Mouse (Mus musculus): ENCODE results near the gene Nuak2. TPM values are rescaled to one million over a fixed set of nuclear protein-coding genes. Genes with fewer than 3 reads are reported as not detected.

The Nuak2 gene
- polyA plus RNA-seq, 1 experiment from 2014 or later, result 87.1 TPM

DNA sequence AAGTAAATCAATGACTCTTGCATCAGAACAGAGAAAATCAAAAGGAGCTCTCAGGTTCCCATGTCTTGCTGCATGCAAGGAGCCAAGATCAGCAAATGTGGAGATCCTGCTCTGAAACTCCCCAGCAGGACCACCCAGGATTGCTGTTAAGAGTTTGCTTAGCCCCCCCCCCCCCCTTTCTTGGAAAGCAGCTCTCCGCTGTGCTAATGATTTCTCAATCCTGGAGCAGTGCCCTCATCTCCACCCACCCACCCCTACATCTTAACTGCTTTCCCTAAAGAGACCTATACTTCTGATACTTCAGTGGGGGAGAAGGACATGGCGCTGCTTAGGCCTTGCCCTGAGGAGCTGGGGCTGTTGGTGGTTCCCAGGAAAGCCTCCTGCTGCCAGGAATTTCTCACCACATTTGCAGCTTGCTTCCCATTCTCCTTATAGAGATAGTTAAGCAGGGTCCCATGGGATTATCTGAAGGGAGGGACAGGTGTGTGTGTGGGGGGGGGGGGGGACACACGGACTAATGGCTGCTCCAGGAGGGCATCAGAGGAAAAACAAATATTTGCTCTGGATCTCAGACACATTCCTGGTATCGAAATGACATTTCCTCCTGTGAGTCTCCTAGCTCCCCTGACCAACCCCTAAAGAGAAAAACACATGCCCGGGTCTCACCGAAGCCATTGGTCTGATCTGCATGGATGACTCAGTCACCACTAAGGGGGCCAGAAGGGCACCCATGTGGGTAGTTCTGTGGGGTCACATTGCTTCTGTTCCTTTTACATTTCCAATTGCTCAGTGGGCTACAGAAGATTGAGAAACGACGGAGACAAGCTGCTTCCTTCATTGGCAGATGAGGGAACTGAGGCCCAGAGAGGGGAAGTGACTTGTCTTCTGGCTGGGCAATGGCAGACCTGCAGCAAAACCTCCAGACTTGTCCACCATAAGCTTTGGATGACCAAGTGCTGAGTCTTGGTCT lies 2.3 kb downstream of the Nuak2 start:
- peaks cover 17% of the 10 kb centered on the region for H3K27me3 ChIP-seq (ENCODE audit: low read depth, poor library complexity, severe bottlenecking)
- peak overlapping the region; percentile 88 for H3K4me3 ChIP-seq
- peaks cover 94% of the 10 kb centered on the region for H3K4me1 ChIP-seq

DNA sequence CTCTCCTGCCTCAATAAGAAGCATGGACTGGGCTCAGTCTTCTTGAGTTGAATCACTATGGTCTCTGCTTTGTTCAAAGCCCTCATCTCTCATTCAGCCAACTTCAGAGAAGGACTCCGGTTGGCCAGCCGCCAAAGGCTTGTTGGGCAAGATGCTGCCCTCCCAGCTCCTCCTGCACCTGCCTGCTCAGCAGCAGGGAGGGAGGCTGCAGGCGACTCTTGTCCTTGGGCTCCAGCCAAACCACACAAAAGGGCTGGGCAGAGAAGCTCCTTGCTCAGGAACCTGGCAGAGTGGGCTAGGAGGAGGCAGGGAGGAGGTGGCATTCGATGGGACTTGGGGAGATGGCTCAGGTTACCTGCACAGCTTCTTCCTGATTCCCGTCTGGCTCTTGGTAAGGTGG lies 3.3 kb downstream of the Nuak2 start:
- DNase-seq (ENCODE audit: low spot score), result peak; percentile 40
- H3K36me3 ChIP-seq, result peaks cover 50% of the 10 kb centered on the region
- H3K27me3 ChIP-seq (ENCODE audit: low read depth, poor library complexity, severe bottlenecking), result peaks cover 13% of the 10 kb centered on the region
- peaks cover 94% of the 10 kb centered on the region for H3K4me1 ChIP-seq
- peak overlapping the region; percentile 95 for H3K27ac ChIP-seq (replicated peaks)
- H3K4me3 ChIP-seq, result peak overlapping the region; percentile 88
- H3K9me3 ChIP-seq (replicated peaks), result no peaks in the 10 kb centered on the region
- 53% methylated on average over 5 of the region's 5 CpGs for WGBS

More for the DNA sequence above, 2.3 kb downstream of the Nuak2 start:
- no peak for DNase-seq (ENCODE audit: low spot score)
- H3K27ac ChIP-seq (replicated peaks), result peak overlapping the region; percentile 95
- no peaks in the 10 kb centered on the region for H3K9me3 ChIP-seq (replicated peaks)
- peaks cover 44% of the 10 kb centered on the region for H3K36me3 ChIP-seq
- WGBS, result 34% methylated on average over 8 of the region's 8 CpGs

DNA sequence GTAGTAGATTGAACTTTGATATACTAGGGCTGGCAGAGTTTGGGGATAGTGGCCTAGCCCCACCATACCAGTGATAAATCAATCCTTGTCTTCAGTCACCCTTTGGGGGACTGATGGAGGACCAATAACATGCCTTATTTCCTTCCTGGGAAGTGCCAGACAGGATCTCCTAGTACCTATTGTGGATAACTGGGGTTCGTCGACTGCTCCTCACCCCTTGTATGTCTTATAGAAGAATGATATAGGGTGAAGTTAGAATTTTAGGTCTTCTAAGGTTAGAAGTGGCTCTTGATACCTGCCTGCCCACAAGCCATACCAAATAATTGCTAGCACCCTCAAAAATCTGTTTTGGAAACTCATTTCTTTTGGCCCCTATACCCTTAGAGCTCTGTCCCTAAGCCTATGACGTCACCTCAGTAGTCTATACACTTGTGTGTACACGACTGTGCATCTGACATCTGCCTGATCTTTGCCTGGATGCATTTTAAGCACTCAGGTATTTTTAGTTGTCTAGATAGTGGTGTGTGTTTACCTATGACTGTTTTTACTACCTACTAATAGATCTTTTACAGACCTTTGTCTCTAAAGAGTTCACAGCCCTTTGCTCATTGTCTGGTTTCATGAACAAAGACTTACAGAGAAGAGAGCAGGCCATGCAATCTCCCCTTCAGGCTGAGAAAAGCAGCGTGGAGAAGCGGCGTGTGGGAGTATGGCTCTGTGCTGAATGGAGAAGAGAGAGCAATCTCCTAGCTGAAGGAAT lies 6.1 kb downstream of the Nuak2 start:
- Histone ChIP-seq H3K27ac (replicated peaks) (peak overlapping the region; percentile 95), H3K36me3 (peaks cover 78% of the 10 kb centered on the region), H3K4me3 (peak overlapping the region; percentile 88), H3K27me3 (ENCODE audit: low read depth, poor library complexity, severe bottlenecking) (no peaks in the 10 kb centered on the region), H3K9me3 (replicated peaks) (no peaks in the 10 kb centered on the region), H3K4me1 (peaks cover 100% of the 10 kb centered on the region)
- 24% methylated on average over 7 of the region's 7 CpGs for WGBS
- no peak for DNase-seq (ENCODE audit: low spot score)

DNA sequence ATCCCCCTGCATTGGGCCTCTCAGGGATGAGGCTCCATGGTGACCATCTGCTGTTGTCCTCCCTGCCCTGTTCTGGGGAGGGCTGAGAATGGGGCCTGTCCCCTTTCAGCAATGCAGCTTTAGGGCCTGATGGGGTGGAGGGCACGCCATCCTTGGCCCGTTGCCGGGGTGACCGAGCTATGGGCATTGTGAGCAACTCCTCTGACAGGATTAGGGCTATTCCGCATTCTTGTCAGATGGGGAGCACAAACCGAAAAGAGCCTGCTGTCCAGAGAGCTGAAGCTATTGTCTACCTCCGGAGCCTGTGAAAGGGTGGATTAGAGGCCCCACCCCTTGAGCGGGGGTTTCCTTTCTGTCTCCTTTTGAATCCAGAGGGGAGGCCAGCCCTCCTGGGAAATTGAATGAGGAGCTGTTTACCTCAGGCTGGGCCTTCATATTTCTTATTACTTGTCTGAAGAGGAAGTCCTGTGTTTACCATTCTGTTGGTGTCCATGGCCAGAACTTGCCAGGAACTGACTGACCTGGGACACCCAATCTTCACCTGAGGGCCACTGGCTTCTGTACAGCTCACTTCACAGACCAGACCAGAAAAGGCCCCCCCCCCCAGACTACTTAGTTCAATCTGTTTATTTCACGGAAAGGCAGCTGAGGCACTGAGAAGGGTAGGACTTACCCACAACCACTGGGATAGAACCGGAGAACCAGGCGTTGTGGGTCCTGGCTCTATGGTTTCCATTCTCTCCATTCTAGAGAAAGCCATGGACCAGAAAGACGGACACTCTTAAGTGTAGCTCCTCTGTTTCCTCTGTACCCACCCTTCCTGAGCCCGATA lies 7.0 kb downstream of the Nuak2 start:
- H3K36me3 ChIP-seq, result peaks cover 81% of the 10 kb centered on the region
- DNase-seq (ENCODE audit: low spot score), result peak; percentile 99
- H3K4me1 ChIP-seq, result peaks cover 100% of the 10 kb centered on the region
- no peaks in the 10 kb centered on the region for H3K27me3 ChIP-seq (ENCODE audit: low read depth, poor library complexity, severe bottlenecking)
- no peaks in the 10 kb centered on the region for H3K9me3 ChIP-seq (replicated peaks)
- H3K27ac ChIP-seq (replicated peaks), result peak overlapping the region; percentile 95
- H3K4me3 ChIP-seq, result peak overlapping the region; percentile 88
- WGBS, result 8% methylated on average over 13 of the region's 13 CpGs

DNA sequence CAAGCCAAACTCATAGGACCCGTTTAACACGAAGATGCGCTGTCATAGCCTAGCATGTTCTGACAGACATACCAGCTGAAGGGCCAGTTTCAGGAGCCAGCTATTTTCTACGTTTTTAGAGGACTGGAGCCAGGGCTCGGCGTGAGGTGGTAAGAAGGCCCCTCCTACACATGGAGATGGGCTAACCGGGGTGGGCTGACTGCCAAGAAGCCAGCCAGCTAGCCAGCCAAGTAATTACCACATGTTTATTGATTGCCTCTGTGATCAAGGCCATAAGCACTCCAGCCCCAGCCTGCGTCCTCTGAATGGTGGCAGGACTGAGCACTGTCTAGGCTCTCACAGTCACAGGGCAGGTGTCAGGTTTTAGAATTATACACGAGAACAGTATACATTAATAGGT lies 10.9 kb downstream of the Nuak2 start:
- Histone ChIP-seq H3K9me3 (replicated peaks) (no peaks in the 10 kb centered on the region), H3K27ac (replicated peaks) (peak overlapping the region; percentile 95), H3K36me3 (peaks cover 80% of the 10 kb centered on the region), H3K4me3 (no peak overlapping the region), H3K4me1 (peaks cover 98% of the 10 kb centered on the region), H3K27me3 (ENCODE audit: low read depth, poor library complexity, severe bottlenecking) (no peaks in the 10 kb centered on the region)
- DNase-seq (ENCODE audit: low spot score), result no peak
- 84% methylated on average over 9 of the region's 9 CpGs for WGBS

DNA sequence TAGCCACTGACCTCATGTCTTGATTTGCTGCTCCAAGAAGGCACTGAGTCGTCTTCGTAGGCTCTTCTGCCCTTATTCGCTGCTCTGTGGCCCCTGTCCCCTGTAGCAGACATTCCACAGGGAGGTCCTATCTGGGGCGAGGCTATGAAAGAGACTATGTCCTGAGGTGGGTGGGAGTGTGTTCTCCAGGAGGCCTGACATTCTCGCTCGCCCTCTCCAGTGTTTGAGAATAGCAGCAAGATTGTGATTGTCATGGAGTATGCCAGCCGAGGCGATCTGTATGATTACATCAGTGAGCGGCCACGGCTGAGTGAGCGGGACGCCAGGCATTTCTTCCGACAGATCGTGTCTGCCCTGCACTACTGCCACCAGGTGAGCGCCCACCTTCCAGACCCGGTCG lies 11.6 kb downstream of the Nuak2 start:
- WGBS, result 90% methylated on average over 17 of the region's 17 CpGs
- no peaks in the 10 kb centered on the region for H3K27me3 ChIP-seq (ENCODE audit: low read depth, poor library complexity, severe bottlenecking)
- H3K27ac ChIP-seq (replicated peaks), result peak overlapping the region; percentile 95
- no peak overlapping the region for H3K4me3 ChIP-seq
- no peak for DNase-seq (ENCODE audit: low spot score)
- H3K36me3 ChIP-seq, result peaks cover 87% of the 10 kb centered on the region
- H3K4me1 ChIP-seq, result peaks cover 98% of the 10 kb centered on the region
- H3K9me3 ChIP-seq (replicated peaks), result no peaks in the 10 kb centered on the region

DNA sequence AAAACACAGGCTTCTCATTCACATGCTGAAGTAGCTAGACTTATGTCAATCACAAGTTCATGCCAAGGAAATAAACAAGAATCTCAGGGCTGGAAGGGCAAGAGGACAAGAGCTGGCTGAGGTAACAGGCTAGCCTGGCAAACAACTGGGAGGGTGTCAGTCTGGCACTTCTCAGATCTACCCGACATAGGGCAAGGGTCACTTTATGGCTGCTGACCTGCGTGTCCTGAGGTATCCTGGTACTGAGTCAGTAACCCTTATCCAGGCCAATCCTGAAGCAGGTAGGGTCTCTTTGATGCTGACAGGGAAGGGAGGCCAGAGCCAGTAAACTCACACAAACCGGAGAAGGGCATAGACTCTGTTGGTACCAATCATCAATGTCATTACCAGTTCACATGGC lies 12.6 kb downstream of the Nuak2 start:
- H3K9me3 ChIP-seq (replicated peaks), result no peaks in the 10 kb centered on the region
- peaks cover 98% of the 10 kb centered on the region for H3K4me1 ChIP-seq
- H3K4me3 ChIP-seq, result no peak overlapping the region
- 80% methylated on average over 3 of the region's 3 CpGs for WGBS
- peak overlapping the region; percentile 58; the same call in 1 of the 2 replicates for H3K27ac ChIP-seq (replicated peaks)
- peaks cover 97% of the 10 kb centered on the region for H3K36me3 ChIP-seq
- no peak for DNase-seq (ENCODE audit: low spot score)
- no peaks in the 10 kb centered on the region for H3K27me3 ChIP-seq (ENCODE audit: low read depth, poor library complexity, severe bottlenecking)

DNA sequence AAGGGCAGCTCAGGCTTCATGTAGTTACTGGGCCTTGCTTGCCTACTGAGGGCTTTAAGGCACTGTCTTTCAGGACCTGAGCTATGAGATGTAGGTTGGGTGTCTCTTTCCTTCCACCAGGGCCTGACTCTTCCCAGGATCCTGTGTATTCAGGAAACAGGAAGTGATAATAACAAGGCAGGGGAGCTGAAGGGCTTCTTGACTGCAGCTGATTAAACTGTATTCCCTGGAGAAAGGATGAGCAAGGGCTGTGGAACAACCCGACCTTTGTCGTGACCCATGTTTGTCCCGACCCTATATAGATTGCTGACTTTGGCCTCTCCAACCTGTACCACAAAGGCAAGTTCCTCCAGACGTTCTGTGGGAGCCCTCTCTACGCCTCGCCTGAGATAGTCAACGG lies 13.7 kb downstream of the Nuak2 start:
- peaks cover 98% of the 10 kb centered on the region for H3K4me1 ChIP-seq
- H3K9me3 ChIP-seq (replicated peaks), result no peaks in the 10 kb centered on the region
- no peak for DNase-seq (ENCODE audit: low spot score)
- H3K36me3 ChIP-seq, result peaks cover 88% of the 10 kb centered on the region
- WGBS, result 84% methylated on average over 7 of the region's 7 CpGs
- H3K4me3 ChIP-seq, result no peak overlapping the region
- H3K27ac ChIP-seq (replicated peaks), result peak overlapping the region; percentile 91
- no peaks in the 10 kb centered on the region for H3K27me3 ChIP-seq (ENCODE audit: low read depth, poor library complexity, severe bottlenecking)

DNA sequence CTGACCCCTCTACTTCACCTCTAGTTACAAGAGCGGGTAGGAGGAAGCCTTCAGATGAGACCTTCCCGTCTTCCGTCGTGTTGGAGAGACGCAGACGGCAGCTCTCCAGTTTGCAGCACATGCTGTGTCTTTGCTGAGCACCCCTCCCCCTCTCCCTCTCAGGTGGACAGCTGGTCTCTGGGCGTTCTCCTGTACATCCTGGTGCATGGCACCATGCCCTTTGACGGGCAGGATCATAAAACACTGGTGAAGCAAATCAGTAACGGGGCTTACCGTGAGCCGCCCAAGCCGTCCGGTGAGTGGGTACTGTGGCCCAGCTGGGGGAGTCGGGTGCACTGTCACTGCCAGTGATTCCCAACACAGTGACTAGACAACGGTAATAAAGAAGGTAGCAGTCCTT lies 14.5 kb downstream of the Nuak2 start:
- H3K4me1 ChIP-seq, result peaks cover 98% of the 10 kb centered on the region
- peaks cover 81% of the 10 kb centered on the region for H3K36me3 ChIP-seq
- 65% methylated on average over 15 of the region's 15 CpGs for WGBS
- H3K9me3 ChIP-seq (replicated peaks), result no peaks in the 10 kb centered on the region
- DNase-seq (ENCODE audit: low spot score), result no peak
- H3K4me3 ChIP-seq, result peak overlapping the region; percentile 11; the same call in 1 of the 2 replicates
- no peaks in the 10 kb centered on the region for H3K27me3 ChIP-seq (ENCODE audit: low read depth, poor library complexity, severe bottlenecking)
- H3K27ac ChIP-seq (replicated peaks), result peak overlapping the region; percentile 91

DNA sequence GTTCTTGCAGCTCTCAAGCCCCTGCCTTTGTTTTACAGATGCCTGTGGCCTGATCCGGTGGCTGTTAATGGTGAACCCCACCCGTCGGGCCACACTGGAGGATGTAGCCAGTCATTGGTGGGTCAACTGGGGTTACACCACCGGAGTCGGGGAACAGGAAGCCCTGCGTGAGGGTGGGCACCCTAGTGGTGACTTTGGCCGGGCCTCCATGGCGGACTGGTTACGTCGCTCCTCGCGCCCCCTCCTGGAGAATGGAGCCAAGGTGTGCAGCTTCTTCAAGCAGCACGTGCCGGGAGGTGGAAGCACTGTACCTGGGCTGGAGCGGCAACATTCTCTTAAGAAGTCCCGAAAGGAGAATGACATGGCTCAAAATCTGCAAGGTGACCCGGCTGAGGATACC lies 15.4 kb downstream of the Nuak2 start:
- WGBS, result 83% methylated on average over 17 of the region's 17 CpGs
- no peaks in the 10 kb centered on the region for H3K27me3 ChIP-seq (ENCODE audit: low read depth, poor library complexity, severe bottlenecking)
- no peaks in the 10 kb centered on the region for H3K9me3 ChIP-seq (replicated peaks)
- H3K4me3 ChIP-seq, result no peak overlapping the region
- peaks cover 72% of the 10 kb centered on the region for H3K36me3 ChIP-seq
- H3K4me1 ChIP-seq, result peaks cover 98% of the 10 kb centered on the region
- peak overlapping the region; percentile 91 for H3K27ac ChIP-seq (replicated peaks)
- DNase-seq (ENCODE audit: low spot score), result peak; percentile 24

DNA sequence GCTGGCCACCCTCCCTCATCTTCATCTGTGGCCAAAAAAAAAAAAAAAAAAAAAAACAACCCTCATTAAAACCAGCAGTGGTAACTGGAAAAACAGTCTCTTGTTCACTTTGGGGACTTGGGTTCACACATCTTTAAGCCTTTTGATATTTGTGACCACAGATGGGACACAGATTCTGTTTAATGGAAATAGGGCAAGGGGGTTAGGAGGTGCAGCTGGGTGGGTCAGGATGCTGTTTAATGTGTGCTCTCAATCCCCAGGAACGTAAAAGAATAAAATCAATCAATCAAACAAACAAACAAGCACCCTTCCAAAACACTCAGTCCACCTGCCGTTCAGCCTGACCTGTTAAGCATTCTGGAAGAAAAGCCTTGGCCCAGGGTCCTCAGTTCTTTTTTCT lies 17.3 kb downstream of the Nuak2 start:
- Histone ChIP-seq H3K4me3 (peak overlapping the region; percentile 26), H3K4me1 (peaks cover 98% of the 10 kb centered on the region), H3K27me3 (ENCODE audit: low read depth, poor library complexity, severe bottlenecking) (no peaks in the 10 kb centered on the region), H3K9me3 (replicated peaks) (no peaks in the 10 kb centered on the region), H3K27ac (replicated peaks) (peak overlapping the region; percentile 91), H3K36me3 (peaks cover 53% of the 10 kb centered on the region)
- 3% methylated on average over 2 of the region's 2 CpGs for WGBS
- no peak for DNase-seq (ENCODE audit: low spot score)

DNA sequence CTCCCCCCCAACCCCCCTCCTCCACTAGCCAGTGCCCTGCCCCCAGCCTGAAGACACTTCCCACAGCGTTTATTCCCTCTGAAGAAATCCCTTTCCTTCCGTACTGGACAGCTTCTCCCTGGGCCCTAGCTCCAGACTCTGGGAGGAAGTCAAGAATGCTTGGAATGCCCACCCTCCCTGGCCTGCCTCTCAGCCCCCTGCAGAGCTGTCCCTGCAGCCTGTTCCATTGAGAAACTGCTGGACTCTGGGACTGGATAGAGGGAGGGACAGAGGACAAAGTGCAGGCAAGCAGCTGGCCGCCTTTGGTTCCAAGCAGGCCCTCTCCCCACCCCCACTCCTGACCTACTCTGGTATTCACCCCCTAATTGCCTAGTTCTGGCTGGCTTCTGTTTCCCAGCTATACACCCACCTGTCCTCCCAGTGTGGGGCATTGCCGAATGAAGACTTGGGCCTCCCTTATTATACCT lies 17.8 kb downstream of the Nuak2 start:
- WGBS, result 2% methylated on average over 4 of the region's 4 CpGs
- Histone ChIP-seq H3K4me1 (peaks cover 98% of the 10 kb centered on the region), H3K9me3 (replicated peaks) (no peaks in the 10 kb centered on the region), H3K27me3 (ENCODE audit: low read depth, poor library complexity, severe bottlenecking) (no peaks in the 10 kb centered on the region), H3K36me3 (peaks cover 47% of the 10 kb centered on the region), H3K4me3 (peak overlapping the region; percentile 26), H3K27ac (replicated peaks) (peak overlapping the region; percentile 91)
- DNase-seq (ENCODE audit: low spot score), result peak; percentile 87

All from midbrain, embryonic 10.5 days (tissue).